Mouse (Mus musculus) midbrain, embryonic 16.5 days (tissue): Measurements from ENCODE around the gene Ap2a1. TPM values are rescaled to one million over a fixed set of nuclear protein-coding genes. Genes with fewer than 3 reads are reported as not detected.

Experiments
- ATAC-seq: fragments of 200-750 bp; cut with Nextera tagmentation; 2 replicates; pipeline ENCODE4 v1.8.0; 2017; ENCODE audit warnings: moderate TSS enrichment
- H3K27ac ChIP-seq: fragments of 300-500 bp; sonication (generic); 2 replicates; pipeline ENCODE4 v1.5.1; 2014; ENCODE audit warnings: mild to moderate bottlenecking, low read length, mixed read lengths
- H3K27me3 ChIP-seq: fragments of 300-500 bp; sonication (generic); 2 replicates; pipeline ENCODE4 v1.6.1; 2014; ENCODE audit warnings: low read depth, low read length, mixed read lengths; ENCODE audit not compliant: control insufficient read depth, insufficient read depth
- H3K36me3 ChIP-seq: fragments of 300-500 bp; sonication (generic); 2 replicates; pipeline ENCODE4 v1.6.1; 2014; ENCODE audit warnings: mild to moderate bottlenecking, low read length, moderate library complexity, mixed read lengths; ENCODE audit not compliant: control insufficient read depth, insufficient read depth
- H3K4me1 ChIP-seq: fragments of 300-500 bp; sonication (generic); 2 replicates; pipeline ENCODE4 v1.6.1; 2014; ENCODE audit warnings: mild to moderate bottlenecking, low read length, mixed read lengths; ENCODE audit not compliant: control insufficient read depth, insufficient read depth
- H3K4me2 ChIP-seq: fragments of 300-500 bp; sonication (generic); 2 replicates; pipeline ENCODE4 v1.6.1; 2014; ENCODE audit warnings: mild to moderate bottlenecking, low read length, mixed read lengths
- H3K4me3 ChIP-seq: fragments of 300-500 bp; sonication (generic); 2 replicates; pipeline ENCODE4 v1.5.1; 2014; ENCODE audit warnings: low read depth, mild to moderate bottlenecking, low read length, moderate library complexity, mixed read lengths
- H3K9ac ChIP-seq: fragments of 300-500 bp; sonication (generic); 2 replicates; pipeline ENCODE4 v1.6.1; 2014; ENCODE audit warnings: low read depth, low read length, mixed read lengths
- H3K9me3 ChIP-seq: fragments of 300-500 bp; sonication (generic); replicated peaks from 2 replicates; pipeline ENCODE4 v1.6.1; 2014; ENCODE audit warnings: mild to moderate bottlenecking, low read length, mixed read lengths; ENCODE audit not compliant: control insufficient read depth, poor library complexity, severe bottlenecking
- WGBS: fragments of 180-500 bp; shearing (Covaris S2); extraction: QIAGEN DNeasy Blood & Tissue Kit; methylation state at CpG from one replicate; pipeline ENCODE4 v1.1.7; 2014; 5-methylcytosine and 5-hydroxymethylcytosine counted together
- polyA plus RNA-seq: library from polyadenylated mRNA; unstranded; fragments of >200 nt; fragmentation: Nextera tagmentation; extraction: Ambion mirVana; gene quantifications from 2 replicates; pipeline ENCODE4 v1.2.1, GENCODE M21; 2015

Ap2a1 gene
- polyA plus RNA-seq, 1 experiment from 2014 or later, result 136 TPM

DNA sequence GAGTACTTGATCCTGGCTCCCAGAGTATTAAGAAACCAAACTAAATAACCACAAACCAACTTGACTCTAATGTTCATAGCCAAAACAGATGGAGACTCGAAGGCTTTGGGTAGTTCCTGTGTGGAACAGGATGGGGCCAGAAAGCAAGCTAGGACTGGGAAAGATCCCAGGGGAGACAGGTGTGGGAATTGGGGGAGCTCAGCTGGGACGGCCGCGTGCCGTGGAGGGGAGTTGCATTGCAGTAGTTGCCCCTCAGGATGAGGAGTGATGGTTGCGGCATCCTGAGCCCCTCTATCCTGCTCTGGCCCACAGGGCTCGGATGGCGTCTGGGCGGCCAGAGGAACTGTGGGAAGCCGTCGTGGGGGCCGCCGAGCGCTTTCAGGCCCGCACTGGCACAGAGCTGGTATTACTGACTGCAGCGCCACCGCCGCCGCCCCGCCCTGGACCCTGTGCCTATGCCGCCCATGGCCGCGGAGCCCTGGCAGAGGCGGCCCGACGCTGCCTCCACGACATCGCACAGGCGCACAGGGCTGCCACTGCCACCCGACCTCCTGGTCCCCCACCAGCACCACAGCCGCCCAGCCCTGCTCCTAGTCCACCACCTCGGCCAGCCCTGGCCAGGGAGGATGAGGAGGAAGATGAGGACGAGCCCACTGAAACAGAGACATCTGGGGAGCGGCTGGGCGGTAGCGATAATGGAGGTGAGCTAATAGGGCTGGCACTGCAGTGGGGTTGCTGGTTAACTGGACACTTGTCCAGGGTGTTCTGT, 76.9 kb downstream of the Ap2a1 start:
- no peak overlapping the region for H3K4me2 ChIP-seq
- peaks cover 6% of the 10 kb centered on the region; the same call in 1 of the 2 replicates for H3K36me3 ChIP-seq
- no peak overlapping the region for H3K4me3 ChIP-seq
- no peaks in the 10 kb centered on the region for H3K9me3 ChIP-seq
- no peak for ATAC-seq
- H3K4me1 ChIP-seq, result peaks cover 33% of the 10 kb centered on the region
- H3K27ac ChIP-seq, result no peak overlapping the region
- H3K27me3 ChIP-seq, result no peaks in the 10 kb centered on the region
- no peak overlapping the region for H3K9ac ChIP-seq
- WGBS, result 89% methylated on average over 36 of the region's 36 CpGs

GRCm38 (mm10) chr7:44851625-44852234, 77.6 kb downstream of the Ap2a1 start:
- H3K9me3 ChIP-seq, result no peaks in the 10 kb centered on the region
- no peak overlapping the region for H3K27ac ChIP-seq
- H3K4me1 ChIP-seq, result peaks cover 35% of the 10 kb centered on the region
- peaks cover 6% of the 10 kb centered on the region; the same call in 1 of the 2 replicates for H3K36me3 ChIP-seq
- H3K27me3 ChIP-seq, result no peaks in the 10 kb centered on the region
- H3K9ac ChIP-seq, result no peak overlapping the region
- no peak overlapping the region for H3K4me2 ChIP-seq
- ATAC-seq, result no peak
- no peak overlapping the region for H3K4me3 ChIP-seq
- WGBS, result 96% methylated on average over 12 of the region's 12 CpGs

- Histone ChIP-seq H3K4me2 (peak overlapping the region; percentile 90), H3K27me3 (no peaks in the 10 kb centered on the region), H3K27ac (peak overlapping the region; percentile 98), H3K4me1 (peaks cover 31% of the 10 kb centered on the region), H3K9me3 (no peaks in the 10 kb centered on the region), H3K36me3 (peaks cover 10% of the 10 kb centered on the region), H3K4me3 (peak overlapping the region; percentile 57), H3K9ac (peak overlapping the region; percentile 73)
- 82% methylated on average over 8 of the region's 8 CpGs for WGBS
- no peak for ATAC-seq
These were observed 78.3 kb downstream of the Ap2a1 start for GRCm38 (mm10) chr7:44850789-44851624.

Other genes with a start within 250 kb of the Ap2a1 start
- not detected in 2 replicates for gene Izumo2, start 220.8 kb downstream of the Ap2a1 start, polyA plus RNA-seq
- 27.3 and 27.9 TPM in 2 replicates for gene Vrk3, start 181.1 kb downstream of the Ap2a1 start, polyA plus RNA-seq
- gene Zfp473, start 178.4 kb downstream of the Ap2a1 start, polyA plus RNA-seq, result 1.2 and 1.8 TPM in 2 replicates
- gene Nup62, start 113.4 kb downstream of the Ap2a1 start, polyA plus RNA-seq, result 43.6 and 45.9 TPM in 2 replicates
- 0.57 and 1.0 TPM in 2 replicates for gene Il4i1, start 113.1 kb downstream of the Ap2a1 start, polyA plus RNA-seq
- gene Atf5, start 112.8 kb downstream of the Ap2a1 start, polyA plus RNA-seq, result 2.5 and 3.0 TPM in 2 replicates
- 82.2 and 83.2 TPM in 2 replicates for gene Akt1s1, start 80.5 kb downstream of the Ap2a1 start, polyA plus RNA-seq
- 118 and 123 TPM in 2 replicates for gene Tbc1d17, start 80.4 kb downstream of the Ap2a1 start, polyA plus RNA-seq
- 27.9 and 30.4 TPM in 2 replicates for gene Pnkp, start 72.4 kb downstream of the Ap2a1 start, polyA plus RNA-seq
- gene Ptov1, start 59.7 kb downstream of the Ap2a1 start, polyA plus RNA-seq, result 419 and 448 TPM in 2 replicates
- gene Med25, start 36.8 kb downstream of the Ap2a1 start, polyA plus RNA-seq, result 153 and 158 TPM in 2 replicates
- gene Fuz, start 33.4 kb downstream of the Ap2a1 start, polyA plus RNA-seq, result 20.0 and 22.3 TPM in 2 replicates
- 0.10 and 0.25 TPM in 2 replicates for gene Tsks, start 13.7 kb upstream of the Ap2a1 start, polyA plus RNA-seq
- 58.4 and 63.1 TPM in 2 replicates for gene Cpt1c, start 45.4 kb upstream of the Ap2a1 start, polyA plus RNA-seq
- gene Prmt1, start 57.1 kb upstream of the Ap2a1 start, polyA plus RNA-seq, result 671 and 697 TPM in 2 replicates
- 52.3 and 53.6 TPM in 2 replicates for gene Irf3, start 68.2 kb upstream of the Ap2a1 start, polyA plus RNA-seq
- gene Bcl2l12, start 69.2 kb upstream of the Ap2a1 start, polyA plus RNA-seq, result 7.0 and 8.3 TPM in 2 replicates
- 42.4 and 47.8 TPM in 2 replicates for gene Scaf1, start 86.9 kb upstream of the Ap2a1 start, polyA plus RNA-seq
- gene Rras, start 88.5 kb upstream of the Ap2a1 start, polyA plus RNA-seq, result 12.2 and 12.4 TPM in 2 replicates
- 13.6 and 13.9 TPM in 2 replicates for gene Prr12, start 123.4 kb upstream of the Ap2a1 start, polyA plus RNA-seq
- gene Nosip, start 132.9 kb upstream of the Ap2a1 start, polyA plus RNA-seq, result 64.1 and 67.7 TPM in 2 replicates
- gene Prrg2, start 133.2 kb upstream of the Ap2a1 start, polyA plus RNA-seq, result 12.5 and 13.6 TPM in 2 replicates
- 43.5 and 47.8 TPM in 2 replicates for gene Rcn3, start 162.7 kb upstream of the Ap2a1 start, polyA plus RNA-seq
- 22.7 and 27.9 TPM in 2 replicates for gene Fcgrt, start 174.4 kb upstream of the Ap2a1 start, polyA plus RNA-seq
- gene Rps11, start 194.9 kb upstream of the Ap2a1 start, polyA plus RNA-seq, result 657 and 700 TPM in 2 replicates
- 602 and 620 TPM in 2 replicates for gene Rpl13a, start 199.3 kb upstream of the Ap2a1 start, polyA plus RNA-seq
- 0.41 TPM in 1 of 2 replicates, not detected in the other for gene Gm45713, start 206.7 kb upstream of the Ap2a1 start, polyA plus RNA-seq
- 1.5 and 2.2 TPM in 2 replicates for gene Flt3l, start 206.9 kb upstream of the Ap2a1 start, polyA plus RNA-seq
- gene Pih1d1, start 224.8 kb upstream of the Ap2a1 start, polyA plus RNA-seq, result 89.9 and 91.9 TPM in 2 replicates
- gene Aldh16a1, start 225.1 kb upstream of the Ap2a1 start, polyA plus RNA-seq, result 13.7 and 18.2 TPM in 2 replicates
- gene Slc17a7, start 234.5 kb upstream of the Ap2a1 start, polyA plus RNA-seq, result 0.55 and 1.1 TPM in 2 replicates